Mouse (Mus musculus): Measurements from ENCODE around the gene Dyrk4.

DNA sequence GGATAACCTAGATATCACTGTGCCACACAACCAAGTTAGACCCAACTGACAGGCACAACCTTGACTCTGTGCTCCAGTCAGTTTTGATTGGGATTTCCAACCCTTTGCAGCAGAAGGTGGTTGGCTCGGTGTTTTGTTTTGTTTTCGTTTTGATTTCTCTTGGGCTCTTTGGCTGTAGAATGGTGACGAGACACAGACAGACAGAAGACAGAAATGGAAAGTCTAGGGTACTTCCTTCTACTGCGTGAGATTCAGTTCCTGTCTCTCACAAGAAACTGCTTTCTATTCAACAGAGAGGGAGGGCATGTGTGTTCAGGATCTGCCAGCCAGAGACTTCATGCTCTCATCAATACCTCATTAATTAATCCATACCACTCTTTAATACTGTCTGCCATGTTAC lies 10.9 kb downstream of the Dyrk4 start:
- TF ChIP-seq POLR2A (IDR thresholded peaks at IDR 0.05; ENCODE audit: insufficient read depth, low read depth, low read length) (no peak), CTCF (IDR thresholded peaks at IDR 0.05) (no peak), EP300 (IDR thresholded peaks at IDR 0.05; ENCODE audit: insufficient read depth, low read depth, low read length) (no peak)
